Mouse (Mus musculus) CH12F3 (cell line): Measurements from ENCODE around the gene Rab3gap1.

Experiments
- in situ Hi-C: fragments of 300-500 bp; cut with MboI; formaldehyde crosslinking; loops from 2 replicates; pipeline ENCODE4 v1.14.3; 2020; ENCODE audit warnings: low sequenced_read_pairs

The Rab3gap1 gene

GRCm38 (mm10) chr1:127978125-127978524, 109.6 kb downstream of the Rab3gap1 start:
- in situ Hi-C loops, result no loop called here

DNA sequence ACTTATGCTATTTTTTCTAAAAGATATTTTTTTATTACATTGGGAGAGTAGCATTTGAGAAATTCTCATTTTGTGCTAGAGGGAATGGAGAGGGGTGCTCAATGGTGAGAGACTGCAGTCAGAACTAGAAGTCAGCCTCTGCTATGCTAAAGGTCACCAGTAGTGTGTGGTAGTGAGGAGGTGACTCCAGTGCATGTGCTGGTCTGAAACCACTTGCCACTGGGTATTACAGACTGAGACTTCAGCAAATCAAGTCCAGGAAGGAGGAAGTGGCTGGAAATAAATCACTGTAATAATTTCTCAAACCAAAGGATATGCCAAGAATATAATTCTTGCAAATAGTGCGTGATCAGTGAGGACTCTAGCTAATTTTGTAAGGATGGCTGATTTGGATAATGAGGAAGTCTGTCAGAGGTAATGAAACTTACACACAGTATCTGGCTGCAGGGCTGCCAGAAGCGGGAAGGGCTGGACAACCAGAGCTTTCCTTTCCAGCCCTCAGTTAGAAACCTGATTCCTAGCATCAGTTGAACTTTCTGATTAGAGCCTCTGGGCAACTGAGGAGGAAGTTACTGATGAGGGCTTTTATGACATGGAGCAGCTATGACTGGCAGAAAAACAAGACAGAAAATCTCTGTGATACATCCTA, 112.5 kb downstream of the Rab3gap1 start:
- in situ Hi-C loops, result no loop called here

GRCm38 (mm10) chr1:127982268-127982667, 113.7 kb downstream of the Rab3gap1 start:
- in situ Hi-C loops, result no loop called here

GRCm38 (mm10) chr1:127983274-127983993, 114.9 kb downstream of the Rab3gap1 start:
- in situ Hi-C loops, result no loop called here

DNA sequence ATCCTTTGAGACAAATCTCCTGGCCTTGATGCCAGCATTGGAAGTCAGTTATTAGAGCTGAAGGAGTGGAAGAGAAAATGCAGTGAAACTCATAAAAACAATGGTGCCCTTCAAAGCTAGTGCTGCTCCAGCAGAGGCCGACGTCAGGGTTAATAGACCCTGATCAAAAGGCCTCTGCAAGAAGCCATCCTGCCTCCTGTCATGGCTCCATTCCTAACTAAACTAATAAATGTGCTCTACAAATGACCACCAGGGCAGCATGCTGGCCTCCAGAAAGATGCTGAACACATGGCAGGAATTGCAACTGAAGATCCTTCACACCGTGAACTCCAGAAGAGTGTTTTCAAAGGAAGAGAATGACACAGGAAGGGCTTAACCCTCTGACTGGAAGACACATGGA, 116.8 kb downstream of the Rab3gap1 start:
- in situ Hi-C loops, result no loop called here

DNA sequence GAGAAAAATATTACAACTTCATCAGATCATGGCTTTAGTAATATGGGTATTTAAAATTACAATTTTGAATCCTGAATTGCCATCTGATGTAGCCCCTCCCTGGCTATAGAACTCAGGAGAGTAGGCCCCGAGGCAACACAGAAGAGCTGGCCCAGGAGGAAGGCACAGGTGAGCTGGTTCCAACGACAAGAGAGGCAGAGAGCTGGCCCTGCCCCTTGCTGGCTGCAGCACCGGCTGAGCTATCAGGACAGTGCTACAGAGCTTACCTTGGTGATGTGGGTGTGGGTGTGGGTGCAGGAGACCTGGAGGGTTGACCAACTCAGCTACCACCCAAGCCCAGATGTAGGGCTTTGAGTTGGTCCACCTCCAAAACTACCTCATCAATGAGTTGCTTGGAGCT, 119.7 kb downstream of the Rab3gap1 start:
- in situ Hi-C loops, result no loop called here

DNA sequence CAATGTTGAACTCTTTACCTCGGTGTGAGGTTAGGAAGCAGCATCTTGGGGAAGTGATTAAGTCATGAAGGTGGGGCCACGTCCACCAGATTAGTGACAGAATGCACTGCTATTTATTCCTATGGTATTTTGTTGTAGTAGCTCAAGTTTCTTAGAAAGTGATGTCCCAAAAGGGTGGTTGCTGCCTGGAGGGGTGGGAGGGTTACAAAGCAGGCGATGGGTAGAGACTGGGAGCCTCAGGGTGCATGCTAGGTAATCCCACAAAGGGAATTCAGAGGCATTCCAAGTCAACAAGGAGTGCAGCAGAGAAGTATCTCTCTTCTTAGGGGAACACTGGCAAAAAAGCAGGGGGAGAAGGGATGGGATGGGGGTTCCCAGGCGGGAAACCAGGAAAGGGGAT, 120.8 kb downstream of the Rab3gap1 start:
- in situ Hi-C loops, result no loop called here

DNA sequence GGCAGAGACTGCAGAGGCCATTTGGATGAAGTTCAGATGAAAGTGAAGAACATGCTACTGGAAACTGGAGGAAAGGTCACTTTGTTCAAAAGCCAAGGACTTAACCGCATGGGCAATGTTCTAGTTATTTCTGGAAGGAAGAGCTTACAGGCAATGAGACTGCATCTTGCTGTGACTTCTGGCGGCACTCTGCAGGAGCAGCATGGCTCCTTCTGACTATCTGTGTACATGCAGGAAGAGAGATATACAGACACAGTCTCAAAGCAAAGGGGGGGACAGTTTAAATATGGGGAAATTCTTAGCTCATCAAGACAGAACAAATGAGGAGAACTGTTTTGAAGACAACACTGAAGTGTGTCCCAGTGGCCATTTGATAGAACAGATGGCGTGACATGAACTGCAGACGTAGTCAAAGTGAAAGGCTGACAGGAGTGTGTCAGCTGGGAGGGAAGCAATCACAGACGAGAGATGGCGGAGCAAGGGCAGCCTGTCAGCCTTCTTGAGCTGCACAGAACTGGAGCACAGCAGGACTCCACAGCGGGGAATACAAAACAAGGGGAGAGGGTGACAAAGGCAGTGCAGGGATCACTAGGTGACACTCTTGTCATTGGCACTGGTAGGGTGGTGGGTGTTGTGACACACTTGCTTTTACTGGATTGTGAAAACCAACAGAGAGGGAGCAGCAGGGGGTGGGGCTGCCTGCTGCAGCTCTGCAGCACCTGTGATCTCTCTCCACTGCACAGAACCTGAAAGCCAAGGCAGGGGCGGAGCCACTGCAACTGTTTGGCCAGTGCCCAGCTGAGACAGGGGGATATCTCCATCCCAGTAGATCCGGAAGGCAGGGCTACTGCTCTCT, 121.5 kb downstream of the Rab3gap1 start:
- in situ Hi-C loops, result no loop called here
